Mouse (Mus musculus): ENCODE measurements around the gene Eif5a2.
A peak's percentile ranks its signal among the peaks of the same experiment; 100 is the strongest.
"Not testable (repeated sequence)": the region's sequence is repeated elsewhere in the genome, so short reads cannot be mapped to it uniquely, and the experiment has no call there.

Eif5a2 gene

GRCm38 (mm10) chr3:28780994-28781393, at the start of gene Eif5a2:
Eif5a2 (plus strand) TSS chr3:28781276.
- peak; percentile 95 for DNase-seq (ENCODE audit: low spot score)

- DNase-seq (ENCODE audit: low spot score) = no peak
Observed at GRCm38 (mm10) chr3:28734712-28735111, 46.4 kb upstream of the Eif5a2 start.

- no peak for DNase-seq (ENCODE audit: low spot score)
Observed at GRCm38 (mm10) chr3:28736981-28737380, 44.1 kb upstream of the Eif5a2 start.

DNA sequence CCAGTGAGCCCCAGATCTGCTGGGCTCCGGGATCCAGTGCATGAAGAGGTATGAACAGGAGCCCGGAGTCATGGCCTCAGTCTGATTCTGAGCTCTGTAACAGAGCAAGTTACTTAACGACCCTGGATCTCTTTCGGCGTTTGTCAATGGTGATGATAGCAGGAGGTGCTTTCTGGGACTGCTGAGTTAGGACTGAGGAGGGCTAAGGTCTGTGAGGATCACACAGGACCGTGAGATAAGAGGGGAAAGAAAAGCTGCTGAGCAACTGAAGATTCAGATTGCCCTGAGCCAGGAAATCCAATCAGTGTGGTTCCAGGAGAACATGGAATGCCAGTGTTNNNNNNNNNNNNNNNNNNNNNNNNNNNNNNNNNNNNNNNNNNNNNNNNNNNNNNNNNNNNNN, 40.7 kb upstream of the Eif5a2 start:
- DNase-seq (ENCODE audit: low spot score) = no peak

DNA sequence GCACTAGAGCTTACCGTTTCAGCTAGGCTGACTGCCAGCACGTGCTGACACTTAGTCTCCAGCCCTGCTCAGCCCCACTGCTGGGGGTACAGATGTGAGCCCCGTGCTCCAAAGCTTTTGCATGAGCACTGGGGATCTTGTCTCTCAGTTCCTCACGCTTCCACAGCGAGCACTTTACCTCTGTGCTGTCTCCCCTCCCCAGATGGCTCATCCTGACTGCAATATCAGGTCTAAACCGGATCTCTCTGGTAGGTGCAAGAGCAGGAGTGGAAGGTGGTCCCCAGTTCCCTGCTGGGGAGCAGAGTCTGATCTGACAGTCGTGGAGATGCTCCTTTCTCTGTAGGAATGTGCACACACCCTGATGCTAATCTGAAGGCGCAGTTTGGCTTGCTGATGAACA, 37.8 kb upstream of the Eif5a2 start:
- DNase-seq (ENCODE audit: low spot score) = no peak

DNA sequence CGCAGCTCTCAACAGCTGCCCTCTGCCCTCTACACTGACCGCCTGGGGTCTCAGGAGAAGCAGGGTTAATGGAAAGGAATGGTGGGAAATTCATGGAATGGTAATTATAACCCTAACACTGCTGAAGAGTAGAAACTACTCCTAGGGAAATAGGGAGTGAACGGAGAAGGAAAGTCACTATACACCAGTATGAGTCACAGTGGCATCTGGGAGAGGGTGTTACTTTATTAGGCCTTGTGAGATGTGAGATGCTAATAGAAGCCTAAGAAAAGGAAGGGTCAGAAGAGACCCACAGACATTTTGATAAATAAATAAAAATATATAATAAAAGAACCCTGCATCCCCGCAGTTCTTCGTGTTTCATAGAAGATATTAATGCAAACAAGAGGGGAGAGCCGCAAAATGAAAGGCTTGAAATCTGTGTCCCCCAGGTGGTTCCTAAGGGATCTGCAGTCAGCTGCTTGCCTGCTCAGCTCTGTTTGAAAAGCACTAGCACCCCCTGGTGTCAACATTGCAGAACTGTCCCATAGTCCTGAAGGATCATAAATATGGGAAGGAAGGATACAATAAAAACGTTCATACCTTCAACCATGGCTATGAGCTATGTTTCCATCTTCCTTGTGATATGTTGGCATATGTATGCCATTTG, 35.1 kb upstream of the Eif5a2 start:
- DNase-seq (ENCODE audit: low spot score) = peak; percentile 93

DNA sequence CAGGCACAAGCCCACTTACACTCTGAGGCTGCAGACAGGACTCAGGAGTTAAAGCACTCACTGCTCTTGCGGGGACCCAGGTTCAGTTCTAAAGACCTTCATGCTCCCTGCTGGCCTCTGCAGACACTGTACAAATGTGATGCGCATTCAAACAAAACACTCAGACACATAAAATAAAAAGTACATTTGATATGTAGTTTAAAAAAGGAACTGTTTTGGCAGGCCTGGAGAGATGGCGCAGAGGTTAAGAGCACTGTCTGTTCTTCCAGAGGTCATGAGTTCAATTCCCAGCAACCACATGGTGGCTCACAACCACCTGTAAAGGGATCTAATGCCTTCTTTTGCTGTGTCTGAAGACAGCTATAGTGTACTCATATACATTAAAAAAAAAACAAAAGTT, 32.9 kb upstream of the Eif5a2 start:
- no peak for DNase-seq (ENCODE audit: low spot score)

- DNase-seq (ENCODE audit: low spot score) = no peak
Observed at GRCm38 (mm10) chr3:28748956-28749355, 32.1 kb upstream of the Eif5a2 start.

- no peak for DNase-seq (ENCODE audit: low spot score)
Observed at GRCm38 (mm10) chr3:28755477-28755876, 25.6 kb upstream of the Eif5a2 start.

DNA sequence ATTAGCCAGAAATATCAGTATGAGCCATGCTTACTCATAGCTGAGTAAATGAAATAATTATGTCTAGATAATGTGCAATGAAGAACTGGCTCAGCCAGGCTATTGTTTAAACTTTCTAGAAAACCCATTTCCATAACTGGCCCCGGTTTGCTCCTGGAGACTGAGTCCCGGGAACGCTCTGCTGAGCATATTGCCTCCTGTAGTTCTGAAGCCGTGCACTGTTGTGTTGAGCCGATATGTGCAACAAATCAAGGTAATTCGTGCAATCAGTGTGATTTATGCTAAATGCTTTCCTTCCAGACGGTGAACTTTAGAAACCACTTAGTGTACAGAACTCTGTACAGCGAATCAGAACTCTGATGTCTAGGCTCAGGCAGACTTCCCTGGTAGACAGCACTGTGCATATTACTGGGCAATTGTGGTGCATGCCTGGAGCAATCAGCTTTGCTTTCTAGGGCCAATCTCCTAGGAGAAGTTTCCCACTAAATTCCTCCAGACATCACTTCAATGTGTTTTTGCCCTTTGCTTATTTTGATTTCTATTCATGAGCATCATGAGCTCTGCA, 19.8 kb upstream of the Eif5a2 start:
- DNase-seq (ENCODE audit: low spot score) = no peak

GRCm38 (mm10) chr3:28766935-28767334, 14.1 kb upstream of the Eif5a2 start:
- DNase-seq (ENCODE audit: low spot score) = no peak

- DNase-seq (ENCODE audit: low spot score) = no peak
Observed at GRCm38 (mm10) chr3:28768222-28768621, 12.9 kb upstream of the Eif5a2 start.

DNA sequence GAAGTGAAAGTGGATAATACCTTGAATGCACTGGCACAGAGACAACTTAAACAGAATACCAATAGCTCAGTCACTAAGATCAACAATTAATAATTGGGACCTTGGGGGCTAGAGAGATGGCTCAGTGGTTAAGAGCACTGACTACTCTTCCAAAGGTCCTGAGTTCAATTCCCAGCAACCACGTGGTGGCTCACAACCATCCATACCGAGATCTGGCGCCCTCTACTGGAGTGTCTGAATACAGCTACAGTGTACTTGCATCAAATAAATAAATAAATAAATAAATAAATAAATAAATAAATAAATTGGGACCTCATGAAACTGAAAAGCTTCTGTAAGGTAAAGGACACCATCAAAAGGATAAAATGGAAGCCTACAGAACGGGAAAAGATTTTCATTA, 8.2 kb upstream of the Eif5a2 start:
- not testable (repeated sequence) for DNase-seq (ENCODE audit: low spot score)

GRCm38 (mm10) chr3:28775361-28775760, 5.7 kb upstream of the Eif5a2 start:
- no peak for DNase-seq (ENCODE audit: low spot score)

DNA sequence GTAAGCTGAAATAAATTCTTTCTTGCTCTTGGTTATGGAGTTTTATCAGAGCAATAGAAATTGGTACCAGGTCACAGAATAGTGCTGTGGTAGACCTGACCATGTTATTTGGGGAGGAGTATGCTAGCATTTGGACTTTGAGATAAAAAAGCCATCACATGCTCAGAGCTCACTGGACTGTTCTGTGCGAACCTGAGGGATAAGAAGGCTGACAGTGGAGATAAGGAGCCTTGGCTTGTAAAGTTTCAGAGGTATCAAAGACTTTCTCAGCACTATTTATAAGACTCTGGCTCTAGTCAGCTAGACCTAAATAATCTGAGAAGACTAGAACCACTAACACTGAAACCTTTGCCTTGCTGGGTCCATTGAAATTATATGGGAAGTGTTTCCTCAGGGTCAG, 5.1 kb upstream of the Eif5a2 start:
- no peak for DNase-seq (ENCODE audit: low spot score)

GRCm38 (mm10) chr3:28776491-28776890, 4.6 kb upstream of the Eif5a2 start:
- no peak for DNase-seq (ENCODE audit: low spot score)

- DNase-seq (ENCODE audit: low spot score) = no peak
Observed at GRCm38 (mm10) chr3:28780511-28780910, 565 bp upstream of the Eif5a2 start.

GRCm38 (mm10) chr3:28781422-28781821, 346 bp downstream of the Eif5a2 start:
- no peak for DNase-seq (ENCODE audit: low spot score)

DNA sequence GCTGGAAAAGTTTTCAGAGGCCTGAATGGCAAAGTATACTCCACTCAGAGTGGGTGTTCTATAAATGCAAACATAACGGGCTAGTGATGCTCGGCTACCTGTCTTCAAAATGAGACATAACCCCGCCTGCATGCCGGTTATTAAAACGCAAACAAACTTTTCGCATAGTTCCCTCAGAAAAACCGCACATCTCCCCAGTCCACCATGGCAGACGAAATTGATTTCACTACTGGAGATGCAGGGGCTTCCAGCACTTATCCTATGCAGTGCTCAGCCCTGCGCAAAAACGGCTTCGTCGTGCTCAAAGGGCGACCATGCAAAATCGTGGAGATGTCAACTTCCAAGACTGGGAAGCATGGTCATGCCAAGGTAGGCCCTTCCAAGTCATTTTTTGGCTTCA, 772 bp downstream of the Eif5a2 start:
- DNase-seq (ENCODE audit: low spot score) = peak; percentile 24

GRCm38 (mm10) chr3:28784176-28784575, 3.1 kb downstream of the Eif5a2 start:
- DNase-seq (ENCODE audit: low spot score) = no peak

GRCm38 (mm10) chr3:28794835-28795234, 13.8 kb downstream of the Eif5a2 start:
- no peak for DNase-seq (ENCODE audit: low spot score)

DNA sequence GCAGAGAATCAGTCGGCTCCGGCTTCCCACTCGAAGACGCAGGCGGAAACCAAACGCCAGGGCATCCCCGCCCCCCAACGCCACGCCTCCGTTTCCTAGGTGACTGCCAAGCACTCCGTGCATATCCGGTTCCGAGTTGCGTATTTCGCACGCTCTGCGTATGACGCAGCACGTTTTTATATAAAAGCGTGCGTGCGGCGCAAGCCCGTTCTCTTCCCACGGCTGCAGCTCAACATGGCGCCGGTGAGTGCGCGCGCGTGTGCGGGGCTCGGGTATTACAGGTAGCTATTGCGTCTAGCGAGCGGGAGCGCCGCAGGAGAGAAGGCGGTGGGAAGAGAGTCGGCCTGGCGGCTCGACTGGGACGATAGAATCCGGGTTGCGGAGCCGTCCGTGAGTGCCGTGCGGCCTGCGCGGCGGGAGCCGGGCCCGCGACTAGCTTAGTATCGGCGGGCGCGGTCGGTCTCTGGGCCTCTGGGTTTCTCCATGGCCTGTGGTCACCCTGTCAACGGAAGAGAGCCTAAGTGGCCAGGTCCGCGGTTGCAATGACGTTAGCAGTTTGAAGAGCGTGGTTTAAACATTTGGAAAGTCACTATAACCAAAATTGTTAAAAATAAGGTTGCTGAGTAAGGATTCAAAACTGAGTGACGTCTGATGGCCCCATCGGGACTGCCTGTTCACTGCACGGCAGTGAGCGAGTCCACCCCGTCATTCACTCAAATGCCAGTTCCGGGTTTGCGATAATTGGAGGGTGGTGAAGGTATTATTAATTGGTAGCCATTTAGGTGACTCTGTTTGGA, 24.4 kb downstream of the Eif5a2 start, which contains the start of gene Rpl22l1:
Rpl22l1 (plus strand) TSS at position 136 of the 797 bp plus-strand sequence.
- peak; percentile 99 for DNase-seq (ENCODE audit: low spot score)

GRCm38 (mm10) chr3:28808039-28808643, 27.1 kb downstream of the Eif5a2 start:
- no peak for DNase-seq (ENCODE audit: low spot score)
